Mouse (Mus musculus): Measurements from ENCODE around the gene Hsd17b6. TPM values are rescaled to one million over a fixed set of nuclear protein-coding genes. Genes with fewer than 3 reads are reported as not detected.

Gene Hsd17b6
- polyA plus RNA-seq, 1 experiment from 2014 or later, result not detected

GRCm38 (mm10) chr10:127951821-127952220 is 55.6 kb downstream of the Hsd17b6 start:
- Histone ChIP-seq H3K27me3 (ENCODE audit: control insufficient read depth, insufficient read depth, low read length) (no peaks in the 10 kb centered on the region), H3K4me3 (ENCODE audit: low read depth, low read length) (no peak overlapping the region), H3K36me3 (replicated peaks; ENCODE audit: control insufficient read depth, insufficient read depth, low read depth, low read length) (no peaks in the 10 kb centered on the region), H3K4me1 (ENCODE audit: control insufficient read depth, insufficient read depth, low read length) (no peaks in the 10 kb centered on the region), H3K27ac (replicated peaks; ENCODE audit: low read depth, low read length) (no peak overlapping the region), H3K9ac (replicated peaks; ENCODE audit: low read length) (no peak overlapping the region), H3K9me3 (replicated peaks; ENCODE audit: control insufficient read depth, low read length) (no peaks in the 10 kb centered on the region), H3K4me2 (ENCODE audit: low read depth, low read length) (no peak overlapping the region)
- ATAC-seq (replicated peaks; ENCODE audit: insufficient number of reproducible peaks, low FRiP score, low TSS enrichment, low read depth) (no peak), DNase-seq (ENCODE audit: low spot score) (no peak)
- 72% methylated on average over 4 of the region's 4 CpGs for WGBS

GRCm38 (mm10) chr10:127951390-127951789 is 56.0 kb downstream of the Hsd17b6 start:
- ATAC-seq (replicated peaks; ENCODE audit: insufficient number of reproducible peaks, low FRiP score, low TSS enrichment, low read depth), result no peak
- H3K4me1 ChIP-seq (ENCODE audit: control insufficient read depth, insufficient read depth, low read length), result no peaks in the 10 kb centered on the region
- no peaks in the 10 kb centered on the region for H3K27me3 ChIP-seq (ENCODE audit: control insufficient read depth, insufficient read depth, low read length)
- no peak overlapping the region for H3K27ac ChIP-seq (replicated peaks; ENCODE audit: low read depth, low read length)
- no peak overlapping the region for H3K4me3 ChIP-seq (ENCODE audit: low read depth, low read length)
- H3K9me3 ChIP-seq (replicated peaks; ENCODE audit: control insufficient read depth, low read length), result no peaks in the 10 kb centered on the region
- 88% methylated on average over 9 of the region's 9 CpGs for WGBS
- H3K9ac ChIP-seq (replicated peaks; ENCODE audit: low read length), result no peak overlapping the region
- H3K36me3 ChIP-seq (replicated peaks; ENCODE audit: control insufficient read depth, insufficient read depth, low read depth, low read length), result no peaks in the 10 kb centered on the region
- DNase-seq (ENCODE audit: low spot score), result no peak
- H3K4me2 ChIP-seq (ENCODE audit: low read depth, low read length), result no peak overlapping the region

GRCm38 (mm10) chr10:127949596-127950130 is 57.7 kb downstream of the Hsd17b6 start:
- Histone ChIP-seq H3K4me3 (ENCODE audit: low read depth, low read length) (no peak overlapping the region), H3K4me1 (ENCODE audit: control insufficient read depth, insufficient read depth, low read length) (no peaks in the 10 kb centered on the region), H3K36me3 (replicated peaks; ENCODE audit: control insufficient read depth, insufficient read depth, low read depth, low read length) (no peaks in the 10 kb centered on the region), H3K27ac (replicated peaks; ENCODE audit: low read depth, low read length) (no peak overlapping the region), H3K27me3 (ENCODE audit: control insufficient read depth, insufficient read depth, low read length) (no peaks in the 10 kb centered on the region), H3K9me3 (replicated peaks; ENCODE audit: control insufficient read depth, low read length) (no peaks in the 10 kb centered on the region), H3K9ac (replicated peaks; ENCODE audit: low read length) (no peak overlapping the region), H3K4me2 (ENCODE audit: low read depth, low read length) (no peak overlapping the region)
- WGBS, result 91% methylated on average over 4 of the region's 4 CpGs
- ATAC-seq (replicated peaks; ENCODE audit: insufficient number of reproducible peaks, low FRiP score, low TSS enrichment, low read depth) (no peak), DNase-seq (ENCODE audit: low spot score) (no peak)

GRCm38 (mm10) chr10:127945432-127946064 is 61.9 kb downstream of the Hsd17b6 start:
- H3K4me3 ChIP-seq (ENCODE audit: low read depth, low read length), result no peak overlapping the region
- H3K9ac ChIP-seq (replicated peaks; ENCODE audit: low read length), result no peak overlapping the region
- WGBS, result 35% methylated on average over 5 of the region's 5 CpGs
- H3K36me3 ChIP-seq (replicated peaks; ENCODE audit: control insufficient read depth, insufficient read depth, low read depth, low read length), result no peaks in the 10 kb centered on the region
- ATAC-seq (replicated peaks; ENCODE audit: insufficient number of reproducible peaks, low FRiP score, low TSS enrichment, low read depth) (peak; percentile 66), DNase-seq (ENCODE audit: low spot score) (peak; percentile 83)
- no peak overlapping the region for H3K27ac ChIP-seq (replicated peaks; ENCODE audit: low read depth, low read length)
- H3K9me3 ChIP-seq (replicated peaks; ENCODE audit: control insufficient read depth, low read length), result no peaks in the 10 kb centered on the region
- no peaks in the 10 kb centered on the region for H3K27me3 ChIP-seq (ENCODE audit: control insufficient read depth, insufficient read depth, low read length)
- H3K4me2 ChIP-seq (ENCODE audit: low read depth, low read length), result no peak overlapping the region
- no peaks in the 10 kb centered on the region for H3K4me1 ChIP-seq (ENCODE audit: control insufficient read depth, insufficient read depth, low read length)

Other genes starting within 250 kb of the Hsd17b6 start
- not detected in 2 replicates for gene Rdh1, start 247.9 kb downstream of the Hsd17b6 start, polyA plus RNA-seq (2014; fragmentation: Nextera tagmentation; extraction: Ambion mirVana)
- not detected in 2 replicates for gene Rdh16f1, start 247.8 kb downstream of the Hsd17b6 start, polyA plus RNA-seq (2014; fragmentation: Nextera tagmentation; extraction: Ambion mirVana)
- not detected in 2 replicates for gene Rdh9, start 231.2 kb downstream of the Hsd17b6 start, polyA plus RNA-seq (2014; fragmentation: Nextera tagmentation; extraction: Ambion mirVana)
- not detected in 2 replicates for gene Rdh16, start 206.5 kb downstream of the Hsd17b6 start, polyA plus RNA-seq (2014; fragmentation: Nextera tagmentation; extraction: Ambion mirVana)
- gene Rdh19, start 157.7 kb downstream of the Hsd17b6 start, polyA plus RNA-seq (2014; fragmentation: Nextera tagmentation; extraction: Ambion mirVana), result not detected in 2 replicates
- gene Rdh16f2, start 141.1 kb downstream of the Hsd17b6 start, polyA plus RNA-seq (2014; fragmentation: Nextera tagmentation; extraction: Ambion mirVana), result not detected in 2 replicates
- not detected in 2 replicates for gene Rdh7, start 118.8 kb downstream of the Hsd17b6 start, polyA plus RNA-seq (2014; fragmentation: Nextera tagmentation; extraction: Ambion mirVana)
- gene Sdr9c7, start 109.1 kb downstream of the Hsd17b6 start, polyA plus RNA-seq (2014; fragmentation: Nextera tagmentation; extraction: Ambion mirVana), result not detected in 2 replicates
- gene Prim1, start 7.6 kb upstream of the Hsd17b6 start, polyA plus RNA-seq (2014; fragmentation: Nextera tagmentation; extraction: Ambion mirVana), result 121 and 132 TPM in 2 replicates
- 1,020 and 1,060 TPM in 2 replicates for gene Naca, start 28.0 kb upstream of the Hsd17b6 start, polyA plus RNA-seq (2014; fragmentation: Nextera tagmentation; extraction: Ambion mirVana)
- 641 and 733 TPM in 2 replicates for gene Ptges3, start 51.3 kb upstream of the Hsd17b6 start, polyA plus RNA-seq (2014; fragmentation: Nextera tagmentation; extraction: Ambion mirVana)
- gene Atp5b, start 75.7 kb upstream of the Hsd17b6 start, polyA plus RNA-seq (2014; fragmentation: Nextera tagmentation; extraction: Ambion mirVana), result 2,412 and 2,488 TPM in 2 replicates
- 14.0 and 14.2 TPM in 2 replicates for gene Baz2a, start 84.0 kb upstream of the Hsd17b6 start, polyA plus RNA-seq (2014; fragmentation: Nextera tagmentation; extraction: Ambion mirVana)
- 24.5 and 24.6 TPM in 2 replicates for gene Rbms2, start 172.7 kb upstream of the Hsd17b6 start, polyA plus RNA-seq (2014; fragmentation: Nextera tagmentation; extraction: Ambion mirVana)
- gene Gls2, start 186.8 kb upstream of the Hsd17b6 start, polyA plus RNA-seq (2014; fragmentation: Nextera tagmentation; extraction: Ambion mirVana), result 0.76 and 1.2 TPM in 2 replicates
- gene Spryd4, start 204.2 kb upstream of the Hsd17b6 start, polyA plus RNA-seq (2014; fragmentation: Nextera tagmentation; extraction: Ambion mirVana), result 30.7 and 33.7 TPM in 2 replicates
- gene Mip, start 218.2 kb upstream of the Hsd17b6 start, polyA plus RNA-seq (2014; fragmentation: Nextera tagmentation; extraction: Ambion mirVana), result 0.45 TPM in 1 of 2 replicates, not detected in the other
- gene Timeless, start 224.5 kb upstream of the Hsd17b6 start, polyA plus RNA-seq (2014; fragmentation: Nextera tagmentation; extraction: Ambion mirVana), result 64.2 and 66.6 TPM in 2 replicates
- gene Apon, start 246.5 kb upstream of the Hsd17b6 start, polyA plus RNA-seq (2014; fragmentation: Nextera tagmentation; extraction: Ambion mirVana), result 0.21 and 0.80 TPM in 2 replicates